Mouse (Mus musculus) C2C12 (cell line): ENCODE measurements around the gene Hnrnpc.

Experiments used
- CTCF ChIP-seq: IDR thresholded peaks from one replicate; pipeline ENCODE4 v1.5.1; 2011; ENCODE audit not compliant: control insufficient read depth, insufficient read depth, insufficient read length
- FOSL1 ChIP-seq: IDR thresholded peaks from one replicate; pipeline ENCODE4 v1.8.0; 2011; ENCODE audit warnings: mild to moderate bottlenecking, low read length; ENCODE audit not compliant: poor library complexity, insufficient read depth, severe bottlenecking
- MAX ChIP-seq: IDR thresholded peaks from one replicate; pipeline ENCODE4 v1.6.1; 2011; ENCODE audit warnings: mild to moderate bottlenecking, control low read depth
- USF1 ChIP-seq: IDR thresholded peaks from one replicate; pipeline ENCODE4 v1.6.1; 2011; ENCODE audit warnings: low read depth, mild to moderate bottlenecking, control low read depth, moderate library complexity

DNA sequence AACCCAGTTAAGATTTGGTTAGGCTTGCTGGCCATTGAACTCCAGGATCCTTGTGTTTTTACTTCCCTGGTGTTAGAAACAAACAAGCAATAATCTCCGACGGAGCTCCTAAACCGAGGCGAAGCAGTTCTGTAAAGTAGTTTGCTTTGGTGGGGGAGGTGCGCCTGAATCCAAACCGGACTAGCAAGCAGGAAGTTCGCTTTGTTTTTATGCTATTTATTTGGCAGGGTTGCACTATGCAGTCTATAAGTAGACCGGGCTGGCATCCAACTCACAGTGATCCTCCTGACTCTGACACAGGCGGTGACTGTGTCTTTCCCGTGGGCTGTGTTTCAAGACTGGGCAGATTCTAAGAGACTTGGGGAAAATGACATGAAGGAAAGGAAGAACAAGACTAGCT, 2.9 kb upstream of the Hnrnpc start:
- no peak for TF ChIP-seq CTCF
- TF ChIP-seq MAX = no peak
- TF ChIP-seq FOSL1 = no peak
- no peak for TF ChIP-seq USF1
